Mouse (Mus musculus) kidney, adult 2 months (tissue): ENCODE results near the gene Atxn3.

Source experiments
- CTCF ChIP-seq: fragments of 200-500 bp; conservative IDR thresholded peaks from 2 replicates; pipeline ENCODE4 v1.5.1; 2011; ENCODE audit warnings: low read depth, mild to moderate bottlenecking, control low read depth, low read length, moderate library complexity, mixed read lengths; ENCODE audit not compliant: insufficient read depth, insufficient read length
- POLR2A ChIP-seq: fragments of 200-500 bp; IDR thresholded peaks from one replicate; pipeline ENCODE4 v1.6.1; 2011; ENCODE audit warnings: low read depth, low read length, control low read depth

GRCm38 (mm10) chr12:101919847-101920246 lies 38.2 kb downstream of the Atxn3 start:
- TF ChIP-seq POLR2A, result no peak
- no peak for TF ChIP-seq CTCF
